Mouse (Mus musculus): ENCODE results near the gene Fam229a.
"Not testable (repeated sequence)": the region's sequence is repeated elsewhere in the genome, so short reads cannot be mapped to it uniquely, and the experiment has no call there.

Fam229a gene

GRCm38 (mm10) chr4:129525338-129525737 lies 34.3 kb downstream of the Fam229a start:
- DNase-seq = no peak

- no peak for DNase-seq
Observed at GRCm38 (mm10) chr4:129525889-129526288, 34.9 kb downstream of the Fam229a start.

- DNase-seq = not testable (repeated sequence)
Observed at GRCm38 (mm10) chr4:129528901-129529300, 37.9 kb downstream of the Fam229a start.

- peak in 1 of 2 experiments; percentile 40 for DNase-seq
Observed at GRCm38 (mm10) chr4:129540012-129540411, 49.0 kb downstream of the Fam229a start.
